Mouse (Mus musculus) E14TG2a.4 (cell line): ENCODE measurements at regions not wholly inside any gene's neighbourhood (a gene's known extent, or its start where the extent isn't known, plus 50 kb on each side); places are given as distances from the start of the nearest gene placed in this dataset.

Experiments
- CTCF ChIP-seq: conservative IDR thresholded peaks from 2 replicates; pipeline ENCODE4 v1.5.1; 2014; ENCODE audit warnings: low read length
- NANOG ChIP-seq: IDR thresholded peaks from 2 replicates; pipeline ENCODE4 v1.6.1; 2014; ENCODE audit warnings: borderline replicate concordance, low read length, mixed read lengths

GRCm38 (mm10) chr11:71625501-71626191, 124.1 kb upstream of the Wscd1 start:
- TF ChIP-seq CTCF (no peak), NANOG (no peak)
